Mouse (Mus musculus) ovary, postnatal 10 days (tissue): Measurements from ENCODE around the gene Mylk2.

Experiments used
- DNase-seq: peaks from one replicate; pipeline ENCODE4 v3.0.0; 2022; ENCODE audit warnings: low spot score

The Mylk2 gene

DNA sequence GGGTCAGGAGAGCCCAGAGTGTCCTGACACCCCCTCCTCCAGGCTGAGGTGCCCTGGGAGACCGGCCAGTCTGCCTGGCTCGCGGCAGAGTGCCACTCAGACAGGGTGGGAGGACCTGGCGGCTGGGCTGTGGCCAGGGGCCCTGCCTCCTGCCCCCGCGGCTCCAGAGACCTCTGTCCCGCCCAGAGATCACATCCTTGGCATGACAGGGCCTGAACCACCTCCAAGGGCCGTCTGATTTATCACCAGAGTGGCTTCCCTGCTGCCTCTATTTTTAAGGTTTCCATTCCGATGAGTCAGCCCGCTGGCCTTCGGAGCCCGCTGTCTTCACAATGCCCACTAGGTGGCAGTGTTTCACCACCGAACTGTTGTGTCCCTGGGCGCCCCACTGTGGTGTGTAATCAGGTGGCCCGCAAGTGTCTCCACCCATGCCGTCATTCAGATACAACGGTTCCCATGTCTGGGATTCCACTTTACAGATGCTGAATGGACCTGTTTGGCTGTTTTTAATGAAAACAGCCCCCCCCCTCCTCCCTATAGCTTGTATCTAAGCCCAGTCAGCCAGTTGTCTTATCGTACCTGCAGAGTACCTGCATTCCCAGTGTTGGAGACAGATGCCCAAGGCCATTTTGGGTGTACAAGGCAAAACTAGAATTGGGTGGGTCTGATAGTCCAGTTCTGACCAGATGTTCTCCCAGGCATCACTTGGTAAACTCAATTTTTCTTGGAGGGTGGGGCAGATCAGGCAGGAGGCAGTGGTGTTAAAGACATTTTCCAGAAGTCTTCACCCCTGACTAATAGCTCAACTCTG lies 3.4 kb downstream of the Mylk2 start:
- DNase-seq, result no peak

DNA sequence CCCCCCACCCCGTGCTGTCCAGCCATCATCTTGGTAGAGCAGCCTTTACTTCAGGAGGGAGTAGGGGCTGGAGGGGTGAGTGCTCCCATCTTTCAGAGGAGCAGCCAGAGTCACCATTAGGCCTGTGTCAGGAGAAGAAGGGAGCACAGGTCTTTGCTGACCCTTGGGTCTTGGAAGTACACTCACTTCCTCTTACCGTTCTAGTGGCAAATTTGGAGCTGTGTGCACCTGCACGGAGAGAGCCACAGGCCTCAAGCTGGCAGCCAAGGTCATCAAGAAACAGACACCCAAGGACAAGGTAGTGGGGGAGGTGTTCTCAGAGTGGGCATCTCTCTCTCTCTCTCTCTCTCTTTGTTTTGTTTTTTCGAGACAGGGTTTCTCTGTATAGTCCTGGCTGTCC lies 4.3 kb downstream of the Mylk2 start:
- no peak for DNase-seq

DNA sequence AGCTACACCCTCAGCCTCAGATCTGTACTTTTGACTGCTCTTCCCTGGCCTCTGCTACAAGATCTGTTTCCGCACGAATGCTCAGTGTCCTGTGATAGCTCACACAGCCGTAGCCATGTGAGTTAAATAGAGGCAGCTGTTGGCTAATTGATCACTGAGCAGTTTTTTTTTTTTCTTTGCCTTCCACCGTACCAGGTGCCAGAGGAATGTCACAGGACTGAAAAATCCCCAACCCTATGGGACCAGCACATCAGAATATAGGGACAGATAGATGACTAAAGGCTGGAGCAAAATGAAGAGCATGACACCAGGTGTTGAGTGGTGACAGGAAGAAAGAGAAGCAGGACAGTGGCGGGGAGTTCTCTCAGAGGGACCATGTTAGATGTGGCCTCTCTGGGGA lies 5.0 kb downstream of the Mylk2 start:
- DNase-seq, result no peak

DNA sequence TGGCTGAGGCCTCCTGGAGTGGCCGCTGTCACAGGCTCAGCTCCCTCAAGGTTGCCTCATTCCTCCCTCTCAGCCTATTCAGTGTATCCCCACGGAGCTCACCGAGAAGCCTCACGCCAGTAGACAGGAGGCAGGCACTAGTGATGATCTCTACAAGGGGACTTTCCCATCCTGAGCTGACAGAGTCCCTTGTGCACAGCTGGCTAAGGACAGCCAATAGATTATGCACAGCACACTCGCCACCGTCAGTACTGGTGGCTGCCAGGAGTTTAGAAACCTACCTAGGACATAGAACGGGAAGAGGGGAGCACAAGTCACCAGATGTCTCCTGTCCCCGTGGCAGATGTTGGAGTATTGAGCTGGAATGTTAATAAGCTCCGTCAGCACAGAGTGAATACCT lies 6.5 kb downstream of the Mylk2 start:
- no peak for DNase-seq

DNA sequence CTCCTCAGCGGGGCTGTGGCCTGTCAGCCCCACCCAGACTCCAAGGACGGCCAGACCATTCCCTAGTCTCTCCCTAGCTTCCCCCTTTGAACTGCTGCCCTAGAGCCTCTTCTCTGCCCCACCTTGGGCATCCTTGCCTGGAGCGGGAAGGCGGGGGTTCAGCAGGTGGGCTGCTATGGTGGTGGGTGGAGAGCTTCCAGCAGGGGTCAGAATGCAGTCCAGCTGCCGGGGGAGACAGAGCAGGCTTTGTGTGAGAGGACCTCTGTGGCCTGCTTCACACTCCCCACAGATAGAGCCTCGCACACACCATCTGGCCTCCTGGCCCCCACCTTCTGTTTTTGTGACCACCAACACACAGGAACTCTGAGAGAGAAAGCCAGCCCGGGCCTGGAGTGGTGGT lies 11.2 kb downstream of the Mylk2 start:
- no peak for DNase-seq

DNA sequence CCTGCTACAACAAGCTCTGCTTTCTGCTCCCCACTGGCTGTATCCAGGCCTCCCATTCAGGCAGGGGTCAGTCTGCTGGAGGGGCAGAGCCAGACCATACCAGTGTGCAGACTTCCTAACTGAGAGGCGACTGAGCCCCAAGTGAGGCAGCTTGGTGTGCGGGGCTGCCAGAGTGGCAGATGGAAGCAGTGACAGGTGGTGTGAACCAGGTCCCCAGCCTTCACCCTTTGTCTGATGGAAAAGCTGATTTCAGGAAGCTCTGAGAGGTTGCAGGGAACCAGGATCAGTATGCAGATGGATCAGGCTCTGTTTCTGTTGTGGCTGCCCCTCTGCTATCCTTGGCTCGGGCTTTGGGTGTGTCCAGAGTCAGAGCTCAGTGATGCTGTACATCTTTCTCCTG lies 12.5 kb downstream of the Mylk2 start:
- no peak for DNase-seq

DNA sequence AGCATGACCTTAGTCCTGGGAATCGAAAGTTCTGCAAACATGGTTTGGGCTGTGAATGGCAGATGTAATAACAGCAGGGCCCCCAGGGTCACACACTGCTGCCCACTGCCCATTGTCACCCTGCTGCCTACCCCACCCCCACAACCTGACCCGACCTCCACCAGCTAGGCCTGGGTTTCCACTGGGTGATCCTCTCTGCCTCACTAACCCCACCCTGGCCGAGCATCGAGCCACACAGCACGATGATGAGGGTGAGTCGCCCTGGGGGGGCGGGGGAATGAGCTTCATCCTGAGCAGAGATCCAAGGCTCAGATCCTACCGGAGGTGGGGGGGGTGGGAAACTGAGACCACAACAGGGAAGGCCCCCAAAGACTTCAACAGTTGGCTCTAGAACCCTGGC lies 13.0 kb downstream of the Mylk2 start:
- DNase-seq, result no peak

DNA sequence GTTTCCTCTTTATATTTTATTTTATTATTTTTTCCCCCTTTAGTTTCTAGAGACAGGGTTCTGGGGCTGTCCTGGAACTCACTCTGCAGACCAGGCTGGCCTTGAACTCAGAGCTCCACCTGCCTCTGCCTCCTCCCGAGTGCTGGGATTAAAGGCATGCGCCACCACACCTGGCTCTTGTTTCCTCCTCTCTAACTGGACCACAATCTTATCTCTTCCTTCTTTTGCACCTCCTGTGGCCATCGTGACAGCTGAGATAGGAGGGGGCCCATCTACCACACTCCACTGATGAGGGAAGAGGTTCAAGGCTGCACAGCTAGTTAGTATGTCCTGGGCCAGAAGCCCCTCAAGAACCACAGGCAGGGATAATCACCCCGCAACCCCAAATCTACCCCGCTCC lies 13.4 kb downstream of the Mylk2 start:
- no peak for DNase-seq

DNA sequence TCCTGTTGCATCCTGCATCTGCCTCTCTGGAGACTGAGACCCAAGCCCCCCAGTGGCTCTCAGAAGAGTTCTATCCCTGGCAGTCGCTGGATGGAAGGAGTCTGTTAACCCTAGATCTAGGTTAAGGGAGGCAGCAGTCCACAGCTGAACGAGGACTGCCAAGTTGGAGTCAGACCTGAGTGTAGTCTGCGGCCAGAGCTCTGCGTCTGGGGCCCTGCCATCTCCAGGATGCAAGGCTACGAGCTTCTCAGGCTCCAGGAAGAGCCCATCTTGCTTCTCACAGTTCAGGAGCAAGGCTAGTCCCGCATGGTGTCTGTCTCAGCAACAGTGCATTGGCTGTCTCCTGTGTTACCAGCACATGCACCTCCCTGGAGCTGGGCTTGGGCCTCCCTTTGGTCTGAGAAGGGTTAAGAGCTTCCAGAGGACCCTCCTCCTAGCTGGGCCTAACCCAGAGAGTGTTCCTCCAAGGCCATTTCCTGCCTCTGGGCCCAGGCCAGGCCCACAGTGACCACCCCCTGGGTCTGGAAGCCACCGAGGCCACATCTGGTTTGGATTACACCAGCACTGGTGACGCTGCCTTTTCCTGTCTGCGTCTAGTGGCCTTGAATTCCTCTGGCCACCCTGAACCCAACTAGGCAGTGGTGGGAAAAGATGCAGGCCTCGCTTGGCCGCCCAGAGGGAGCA lies 14.2 kb downstream of the Mylk2 start:
- no peak for DNase-seq

DNA sequence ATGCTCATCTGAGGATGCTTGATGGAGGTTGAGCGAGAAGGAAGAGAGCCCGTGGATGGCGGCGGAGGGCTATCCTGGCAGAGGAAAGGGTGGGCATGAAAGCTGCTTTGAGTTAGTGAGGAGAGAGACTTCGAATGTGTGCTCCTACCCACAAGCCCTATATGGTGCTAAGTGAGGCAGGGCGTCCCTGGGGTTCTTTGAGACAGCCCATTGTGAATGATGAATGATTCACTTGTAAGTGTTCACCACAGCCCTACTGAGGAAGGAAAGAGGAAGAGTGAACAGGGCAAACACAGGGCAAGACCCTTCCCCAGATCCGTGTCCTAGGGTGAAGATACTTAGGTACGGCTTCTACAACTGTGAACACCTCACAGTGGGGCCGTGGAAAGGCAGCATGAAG lies 15.7 kb downstream of the Mylk2 start:
- DNase-seq, result no peak

DNA sequence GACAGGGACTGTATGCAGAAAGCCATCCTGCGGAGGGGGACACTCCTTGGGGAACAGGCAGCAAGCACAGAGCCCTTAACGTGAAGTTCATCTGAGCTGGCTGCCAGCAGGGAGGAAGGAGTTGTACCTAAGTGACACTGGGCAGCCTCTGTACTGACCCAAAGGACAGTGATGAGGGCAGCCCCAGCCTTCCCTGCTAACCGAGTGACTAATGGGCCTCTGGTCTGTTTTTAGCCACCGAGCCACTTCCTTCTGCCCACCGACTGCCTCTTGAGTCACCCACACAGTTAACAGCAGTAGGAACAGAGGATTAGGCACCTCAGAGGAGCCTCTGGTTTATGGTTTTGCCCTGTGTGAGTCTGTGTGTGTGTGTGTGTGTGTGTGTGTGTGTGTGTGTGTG lies 16.2 kb downstream of the Mylk2 start:
- DNase-seq, result no peak

DNA sequence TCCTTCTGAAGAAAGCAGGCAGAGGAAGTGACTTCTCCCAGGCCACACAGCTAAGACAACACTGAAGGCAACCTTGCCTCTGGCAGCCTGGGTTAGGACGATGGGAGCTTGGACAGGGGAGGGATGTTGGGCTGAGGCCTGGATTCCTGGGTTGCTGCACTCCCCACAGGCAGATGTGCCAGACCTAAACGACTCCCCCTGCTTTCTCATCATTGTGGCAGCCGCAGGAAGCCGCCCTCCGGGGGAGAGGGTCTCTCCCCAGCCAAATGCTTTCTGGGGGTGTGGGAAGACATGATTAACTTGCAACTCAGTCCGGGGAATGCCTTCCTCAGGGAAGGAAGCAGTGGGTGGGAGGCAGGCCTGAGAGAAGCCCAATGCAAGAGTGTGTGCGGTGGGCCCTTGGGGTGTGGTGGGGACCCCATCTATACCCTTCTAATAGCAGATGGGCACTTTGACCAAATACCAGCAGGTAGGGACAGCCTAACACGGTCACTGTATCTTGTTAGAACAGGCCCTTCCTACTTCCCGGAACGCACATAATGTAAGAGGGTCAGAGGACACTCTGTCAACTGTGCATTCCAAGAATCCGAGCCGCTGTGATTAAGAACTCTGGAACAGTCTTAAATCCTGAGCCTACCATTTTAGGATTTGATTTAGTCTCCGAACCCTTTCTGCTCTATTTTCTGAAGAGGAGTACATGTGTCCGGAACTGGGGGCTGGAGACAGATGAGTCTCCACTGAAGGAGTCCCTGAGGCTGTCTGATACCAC lies 17.3 kb downstream of the Mylk2 start:
- DNase-seq, result no peak

DNA sequence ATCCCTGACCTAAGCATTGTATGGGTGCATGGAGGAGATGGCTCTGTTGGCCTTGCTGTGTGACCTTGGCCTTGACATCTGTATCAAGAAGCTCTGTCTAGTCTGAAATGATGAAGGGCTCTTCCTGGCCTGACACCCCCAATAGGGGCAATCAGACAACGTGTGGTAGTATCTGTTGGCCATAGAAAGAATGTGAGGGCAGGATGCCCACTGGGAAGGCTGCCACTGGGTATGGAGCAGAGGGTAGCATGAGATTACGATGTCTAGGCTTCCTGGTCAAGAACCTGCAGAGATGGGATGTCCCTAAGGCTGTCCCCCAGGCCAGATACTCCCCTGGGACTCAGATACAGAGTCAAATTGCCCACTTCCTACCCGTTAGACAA lies 17.8 kb downstream of the Mylk2 start:
- no peak for DNase-seq

DNA sequence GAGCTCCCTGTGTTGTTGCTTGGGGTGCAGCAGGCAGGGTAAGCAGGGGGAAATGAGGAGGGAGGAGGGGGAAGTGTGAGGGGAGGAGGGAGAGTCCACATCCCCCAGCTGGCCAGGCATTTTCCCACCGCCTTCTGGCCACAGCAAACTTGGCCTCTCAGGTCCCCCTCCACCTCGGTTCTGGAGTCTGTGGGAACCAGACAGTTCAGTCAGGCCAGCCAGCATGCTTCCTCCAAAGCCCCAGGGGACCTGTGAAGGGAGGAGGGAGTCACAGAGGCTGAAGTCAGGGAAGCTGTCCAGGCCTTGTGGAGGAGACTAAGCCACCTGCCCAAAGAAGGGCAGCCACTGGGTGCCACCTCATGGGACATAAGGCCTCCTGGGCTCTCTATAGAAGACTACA lies 19.1 kb downstream of the Mylk2 start:
- no peak for DNase-seq

DNA sequence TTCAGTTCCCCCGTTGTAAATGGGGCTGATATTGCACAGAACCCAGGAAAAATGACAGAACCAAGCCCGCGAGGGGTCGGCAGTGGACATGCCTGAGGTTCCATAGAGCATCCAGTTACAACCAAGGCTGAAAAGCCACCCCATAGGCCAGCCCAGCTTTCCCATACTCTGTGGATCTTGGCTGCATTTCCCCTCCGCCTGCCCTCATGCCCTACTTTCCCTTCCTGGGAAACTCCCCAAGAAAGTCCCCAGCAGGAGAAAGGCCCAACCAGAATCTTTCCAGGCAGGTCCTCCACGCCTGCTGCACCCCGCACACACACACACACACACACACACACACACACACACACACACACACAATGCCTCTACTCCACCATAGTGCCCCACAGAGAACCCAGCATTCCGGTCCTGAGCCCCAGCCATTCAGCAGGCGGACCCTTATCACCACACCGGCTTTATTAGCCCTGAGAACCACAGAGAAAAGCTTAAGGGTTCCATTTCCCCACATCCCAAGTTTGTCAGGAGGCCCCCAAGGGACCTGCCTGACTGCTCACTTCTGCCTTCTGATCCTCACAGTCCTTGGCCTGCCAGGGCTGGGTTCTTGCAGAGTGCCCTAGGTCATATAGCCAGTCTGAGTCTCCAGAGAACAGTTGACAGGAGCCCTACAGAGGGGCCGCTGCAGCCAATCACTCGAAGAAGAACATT lies 20.5 kb downstream of the Mylk2 start:
- no peak for DNase-seq

DNA sequence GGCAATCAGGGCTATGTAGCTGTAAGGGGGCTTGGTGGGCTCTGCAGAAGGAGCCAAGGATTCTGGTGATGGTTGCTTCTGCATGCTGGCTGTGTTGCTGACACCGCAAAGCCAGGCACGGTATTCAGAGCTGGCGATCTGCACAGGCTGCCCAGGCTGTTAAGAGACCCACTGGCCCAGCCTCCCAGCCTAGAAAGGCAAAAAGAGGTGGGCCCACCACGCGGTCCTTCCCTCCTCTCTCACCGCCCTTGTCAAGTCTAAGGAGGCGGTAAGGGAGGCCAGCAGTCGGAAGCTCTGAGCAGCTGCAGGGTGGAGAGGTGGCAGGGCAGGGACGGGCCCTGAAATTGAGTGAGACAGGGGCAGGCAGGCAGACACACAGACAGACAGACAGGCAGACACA lies 21.9 kb downstream of the Mylk2 start, which contains the start of gene Foxs1:
Foxs1 (minus strand) TSS at position 161 of the 400 bp plus-strand sequence.
- DNase-seq, result no peak

DNA sequence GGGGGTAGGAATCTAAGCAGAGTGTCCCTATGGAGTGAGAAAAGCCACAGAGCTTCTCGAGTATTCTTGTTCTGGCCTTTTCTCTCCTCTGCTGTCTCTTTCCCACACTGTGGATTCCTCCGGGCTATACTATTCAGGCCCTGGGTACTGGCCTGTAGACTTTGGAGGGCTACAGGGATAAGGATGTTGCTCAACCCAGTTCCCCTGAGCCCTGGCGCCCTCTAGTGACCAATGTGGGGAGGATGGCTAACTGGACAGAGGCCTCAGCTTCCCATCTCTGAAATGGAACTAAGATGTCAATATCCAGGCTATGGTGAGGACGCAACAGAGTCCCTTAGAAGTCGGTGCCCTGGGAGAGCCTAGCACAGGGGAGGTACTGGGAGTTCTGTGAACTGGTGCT lies 22.5 kb downstream of the Mylk2 start:
- DNase-seq, result no peak

DNA sequence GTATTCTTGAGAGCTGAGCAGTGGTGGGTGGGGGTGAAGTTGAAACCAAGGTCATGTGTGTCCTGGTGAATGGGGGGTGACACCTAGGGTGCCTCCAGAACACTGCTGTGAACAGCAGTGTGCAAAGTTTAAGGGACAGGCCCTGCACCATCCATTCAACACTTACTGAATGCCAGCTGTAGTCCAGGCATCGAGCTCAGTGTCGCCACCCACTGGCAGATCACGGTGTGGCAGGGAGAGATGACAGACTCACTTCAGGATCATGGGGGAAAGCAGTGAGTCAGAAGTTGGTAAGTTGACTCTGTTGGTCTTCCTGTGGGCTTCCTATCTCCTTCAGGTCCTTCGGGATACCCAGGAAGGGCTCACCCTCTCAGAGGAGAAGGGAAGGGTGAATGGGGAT lies 28.7 kb downstream of the Mylk2 start:
- DNase-seq, result no peak

DNA sequence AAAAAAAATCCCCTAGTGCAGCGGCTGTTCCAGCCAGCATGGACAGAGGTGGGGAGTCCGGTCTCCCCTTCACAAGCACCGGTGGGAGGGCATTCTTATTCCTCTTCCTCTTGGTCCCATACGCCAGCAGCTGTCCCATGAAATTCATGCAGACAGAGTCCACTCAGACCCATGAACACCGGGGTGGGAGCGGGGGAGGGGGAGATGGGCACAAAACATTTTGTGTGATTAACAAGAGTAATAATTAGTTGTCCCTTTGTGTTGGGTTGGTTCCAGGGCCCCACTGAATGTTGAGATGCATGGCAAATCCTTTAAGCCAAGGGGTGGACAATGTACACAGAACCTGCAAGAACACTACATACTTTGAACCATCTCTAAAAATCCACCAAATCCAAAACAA lies 30.0 kb downstream of the Mylk2 start:
- DNase-seq, result no peak

DNA sequence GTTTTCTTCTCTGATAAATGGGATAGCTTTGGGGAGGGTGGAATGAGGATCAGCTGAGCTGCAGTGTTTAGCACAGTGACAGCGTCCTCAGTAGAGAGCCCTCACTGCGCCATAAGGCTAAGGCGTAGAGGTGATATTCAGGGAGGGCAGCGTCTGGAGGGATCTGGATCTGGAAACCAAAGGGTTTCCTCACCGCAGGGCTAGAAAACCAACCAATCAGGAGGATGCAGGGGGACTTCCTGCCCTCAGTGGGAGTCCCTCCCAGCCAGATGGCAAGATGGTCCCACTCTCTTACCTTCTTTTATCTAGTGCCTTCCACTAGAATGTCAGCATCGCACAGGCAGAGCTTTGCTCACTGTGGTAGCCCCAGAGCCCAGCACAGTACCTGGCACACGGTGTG lies 30.6 kb downstream of the Mylk2 start:
- no peak for DNase-seq

DNA sequence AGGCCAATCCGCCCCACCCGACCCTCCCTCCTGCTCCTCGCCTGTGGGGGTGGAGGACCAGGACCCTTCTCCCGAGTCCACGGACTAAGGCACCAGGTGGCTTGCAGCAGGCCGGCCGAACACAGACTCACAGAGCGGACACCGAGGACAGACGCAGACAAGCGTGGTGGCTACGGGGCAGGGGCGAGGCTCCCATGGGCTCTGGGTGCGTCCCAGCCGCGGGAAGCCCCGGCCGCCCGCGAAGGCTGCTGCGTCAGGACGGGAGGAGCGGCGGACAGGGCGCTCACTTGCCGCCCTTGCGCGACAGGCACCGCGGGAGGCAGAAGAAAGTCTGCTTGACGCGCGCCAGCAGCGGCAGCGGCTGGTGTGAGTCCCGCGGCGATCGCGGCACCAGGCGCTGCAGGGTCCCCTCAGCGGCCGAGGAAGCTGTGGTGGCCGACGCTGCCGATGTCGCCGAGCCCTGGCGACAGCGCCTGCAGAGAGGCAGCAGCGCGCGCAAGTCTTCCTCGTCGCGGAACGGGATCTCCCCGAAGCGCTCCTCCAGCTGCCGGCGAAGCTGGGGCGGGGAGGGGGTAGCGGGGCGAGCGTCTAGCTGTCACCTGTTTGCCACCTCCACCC lies 31.9 kb downstream of the Mylk2 start:
- DNase-seq, result no peak

DNA sequence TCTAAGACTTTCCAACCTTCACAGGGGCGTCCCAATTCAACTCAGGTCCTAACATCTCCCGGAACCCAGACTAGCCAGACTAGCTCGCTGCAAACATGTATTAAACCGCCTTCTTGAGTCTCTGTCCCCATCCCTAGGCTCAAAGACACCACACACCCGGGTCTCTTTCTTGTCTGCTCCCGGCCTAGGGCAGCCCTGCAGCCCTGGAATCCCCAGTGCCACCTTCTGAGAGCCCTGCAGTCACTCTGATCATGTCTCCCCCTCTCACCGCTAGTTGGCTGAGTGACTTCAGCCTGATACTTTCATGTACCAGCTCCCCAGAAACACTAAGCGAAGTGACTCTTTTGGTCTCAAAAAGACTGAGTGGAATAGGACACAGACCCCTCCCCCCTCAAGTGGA lies 32.4 kb downstream of the Mylk2 start:
- no peak for DNase-seq
